11 mouse cellular contexts compared by ENCODE assay signal in the genomic region with DNA sequence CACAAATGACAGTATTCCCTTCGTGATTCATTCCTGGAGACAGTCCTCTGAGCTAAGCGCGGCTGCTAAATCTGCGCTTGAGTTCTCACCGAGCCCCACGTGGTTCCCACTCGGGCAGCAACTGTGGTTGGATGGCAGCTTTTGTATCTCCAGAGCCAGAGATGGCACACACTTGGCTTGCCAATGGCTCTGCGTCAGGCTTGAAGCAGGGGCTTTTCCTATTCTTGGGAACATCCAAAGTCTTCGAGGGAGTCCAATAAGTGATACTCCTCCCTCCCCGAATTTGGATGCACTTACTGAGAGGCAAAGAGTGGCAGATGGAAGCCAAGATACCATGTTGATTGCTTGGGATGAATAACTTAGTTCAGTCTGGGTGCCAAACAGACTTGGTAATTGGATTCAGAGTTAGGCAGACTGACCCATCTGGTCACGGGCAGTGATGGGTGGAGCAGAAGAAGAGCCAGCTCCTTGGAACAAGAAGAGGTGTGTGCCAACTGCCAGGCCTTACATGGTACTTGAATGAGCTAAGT.
A peak's percentile ranks its signal among the peaks of the same experiment; 100 is the strongest.
DNase-seq lines count a peak whose midpoint lies in the region; ATAC-seq lines count a peak whose summit lies in the region.
"Had no signal": no experiment of that assay in that cellular context is flagged by ENCODE, and none has a peak within 500 bp of the region (broad histone marks: within the 10 kb centered on the region; RNA-seq: fewer than 3 reads in every experiment).

No protein-coding gene starts in this region.

- WGBS in hindbrain, embryonic 14.5 days = 75% methylated on average over 11 of the region's 11 CpGs
- WGBS in hindbrain, embryonic 11.5 days = 90% methylated on average over 11 of the region's 11 CpGs
- 50% methylated on average over 11 of the region's 11 CpGs for WGBS in forebrain, embryonic 16.5 days

- no peaks in the 10 kb centered on the region for H3K27me3 ChIP-seq in hindbrain, embryonic 14.5 days (ENCODE audit: control insufficient read depth, insufficient read depth, low read length)
- H3K27me3 ChIP-seq in hindbrain, embryonic 11.5 days (ENCODE audit: control insufficient read depth, insufficient read depth, low read length) = no peaks in the 10 kb centered on the region
- H3K27me3 ChIP-seq in forebrain, embryonic 16.5 days (replicated peaks; ENCODE audit: control insufficient read depth, insufficient read depth, low read length) = no peaks in the 10 kb centered on the region

- no peak overlapping the region for H3K9ac ChIP-seq in hindbrain, embryonic 14.5 days
- H3K9ac ChIP-seq in hindbrain, embryonic 11.5 days (ENCODE audit: low read depth, low read length) = no peak overlapping the region
- no peak overlapping the region for H3K9ac ChIP-seq in forebrain, embryonic 16.5 days (replicated peaks; ENCODE audit: low read depth, low read length)
- H3K9ac ChIP-seq: lung, embryonic 14.5 days had no signal

- H3K4me1 ChIP-seq in hindbrain, embryonic 14.5 days (replicated peaks; ENCODE audit: control insufficient read depth, insufficient read depth, low read length) = no peaks in the 10 kb centered on the region
- H3K4me1 ChIP-seq in hindbrain, embryonic 11.5 days (replicated peaks; ENCODE audit: control insufficient read depth, insufficient read depth, low read length) = no peaks in the 10 kb centered on the region
- peaks cover 24% of the 10 kb centered on the region for H3K4me1 ChIP-seq in forebrain, embryonic 16.5 days (replicated peaks; ENCODE audit: control insufficient read depth, insufficient read depth, low read length)

- H3K4me3 ChIP-seq in hindbrain, embryonic 14.5 days (replicated peaks; ENCODE audit: low read length) = no peak overlapping the region
- H3K4me3 ChIP-seq in hindbrain, embryonic 11.5 days (ENCODE audit: low read depth, low read length) = no peak overlapping the region
- H3K4me3 ChIP-seq in forebrain, embryonic 16.5 days (replicated peaks; ENCODE audit: low read length) = no peak overlapping the region

- no peak for DNase-seq in hindbrain, embryonic 14.5 days (ENCODE audit: low spot score)
- DNase-seq in hindbrain, embryonic 11.5 days (ENCODE audit: low spot score) = no peak
- peak; percentile 76 for DNase-seq in left cerebral cortex, adult 11 months (ENCODE audit: low spot score)
- peak; percentile 87 for DNase-seq in right cerebral cortex, postnatal 25 days
- DNase-seq in embryo, embryonic 11 days = no peak
- DNase-seq in thymus, postnatal 14 days = no peak
- DNase-seq: adrenal gland, postnatal 10 days; kidney, adult 11 months; lung, embryonic 14.5 days had no signal

- ATAC-seq in hindbrain, embryonic 14.5 days (ENCODE audit: low FRiP score) = peak; percentile 57; the same call in 1 of the 2 replicates
- ATAC-seq in hindbrain, embryonic 11.5 days (ENCODE audit: low FRiP score) = no peak
- peak; percentile 94 for ATAC-seq in forebrain, embryonic 16.5 days
- no peak for ATAC-seq in erythroblast, adult 5-6 weeks (replicated peaks; ENCODE audit: low FRiP score, poor library complexity, severe bottlenecking)

- H3K4me2 ChIP-seq in hindbrain, embryonic 14.5 days (replicated peaks) = no peak overlapping the region
- no peak overlapping the region for H3K4me2 ChIP-seq in hindbrain, embryonic 11.5 days (replicated peaks; ENCODE audit: low read depth, low read length)
- no peak overlapping the region for H3K4me2 ChIP-seq in forebrain, embryonic 16.5 days (ENCODE audit: low read length)
- H3K4me2 ChIP-seq: lung, embryonic 14.5 days had no signal

- 0 out of 2 replicates have a peak, but pooled peaks cover 4% of the 10 kb centered on the region for H3K9me3 ChIP-seq in hindbrain, embryonic 14.5 days (ENCODE audit: control insufficient read depth, low read length)
- no peaks in the 10 kb centered on the region for H3K9me3 ChIP-seq in hindbrain, embryonic 11.5 days (ENCODE audit: control insufficient read depth, low read length)
- H3K9me3 ChIP-seq in forebrain, embryonic 16.5 days (ENCODE audit: control insufficient read depth, low read length) = no peaks in the 10 kb centered on the region

- no peaks in the 10 kb centered on the region for H3K36me3 ChIP-seq in hindbrain, embryonic 14.5 days (replicated peaks; ENCODE audit: control insufficient read depth, insufficient read depth)
- H3K36me3 ChIP-seq in hindbrain, embryonic 11.5 days (ENCODE audit: control insufficient read depth, insufficient read depth, low read length) = no peaks in the 10 kb centered on the region
- no peaks in the 10 kb centered on the region for H3K36me3 ChIP-seq in forebrain, embryonic 16.5 days (ENCODE audit: control insufficient read depth, insufficient read depth)

- H3K27ac ChIP-seq in hindbrain, embryonic 14.5 days = no peak overlapping the region
- H3K27ac ChIP-seq in hindbrain, embryonic 11.5 days (ENCODE audit: low read depth, low read length) = no peak overlapping the region
- H3K27ac ChIP-seq in forebrain, embryonic 16.5 days (ENCODE audit: low read length) = peak overlapping the region; percentile 83

Comparison
In these comparisons a context has a peak if more than half of its experiments do, and no peak if none do; other contexts are left out.
1. ATAC-seq: peak in hindbrain, embryonic 14.5 days (single experiment) and forebrain, embryonic 16.5 days (single experiment); none in hindbrain, embryonic 11.5 days (single experiment) and erythroblast, adult 5-6 weeks (single experiment).
2. DNase-seq: peak in left cerebral cortex, adult 11 months (single experiment) and right cerebral cortex, postnatal 25 days (single experiment); none in hindbrain, embryonic 14.5 days (single experiment), hindbrain, embryonic 11.5 days (single experiment), embryo, embryonic 11 days (single experiment) and thymus, postnatal 14 days (single experiment).